Mouse (Mus musculus): Measurements from ENCODE around the gene Syt6. TPM values are rescaled to one million over a fixed set of nuclear protein-coding genes. Genes with fewer than 3 reads are reported as not detected.

The Syt6 gene
- 10 to 100 TPM; 19.0 to 20.3 TPM for total RNA-seq (2021)

DNA sequence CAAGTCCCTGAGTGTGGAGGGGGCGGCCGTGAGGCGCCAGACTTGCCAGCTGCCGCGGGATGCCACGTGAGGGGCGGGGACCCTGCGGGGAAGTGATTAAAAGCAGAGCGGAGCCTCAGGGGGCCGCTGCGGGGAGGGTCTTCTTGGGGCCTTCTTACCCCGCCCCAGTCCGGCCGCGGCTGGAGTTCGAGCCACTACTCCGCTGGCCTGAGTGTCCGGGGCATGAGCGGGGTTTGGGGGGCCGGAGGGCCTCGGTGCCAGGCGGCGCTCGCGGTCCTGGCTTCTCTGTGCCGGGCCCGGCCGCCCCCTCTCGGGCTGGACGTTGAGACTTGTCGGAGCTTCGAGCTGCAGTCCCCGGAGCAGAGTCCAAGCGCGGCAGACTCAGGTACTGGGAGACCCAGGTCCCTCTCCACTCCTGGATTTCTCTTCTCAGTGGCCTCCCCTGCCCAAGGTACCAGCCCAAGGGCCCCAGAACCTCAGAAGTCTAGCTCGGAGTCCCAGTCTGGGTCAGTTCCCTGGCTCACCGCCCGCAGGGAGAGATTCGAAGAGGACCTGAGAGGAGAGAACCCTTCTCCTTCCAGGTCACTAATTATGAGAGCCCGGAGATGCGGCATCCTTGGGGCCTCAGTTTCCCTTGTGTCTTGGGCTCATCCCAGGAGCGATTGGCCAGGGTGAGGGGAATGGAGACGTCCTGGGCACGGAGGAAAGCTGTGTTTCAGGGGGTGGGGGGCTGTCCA is at the start of gene Syt6:
Gene Syt6 (plus strand): TSS at position 76 of the 737 bp plus-strand sequence.
- intact Hi-C loops (cut with DNase I) = loop anchor here (5.0 kb wide), 1 partner anchor 157 kb away; no protein-coding TSS in a partner anchor
- DNase-seq (ENCODE audit: extremely low spot score in 1 of 2, low spot score in 2 of 2) = peak in 1 of 2 experiments; percentile 54

DNA sequence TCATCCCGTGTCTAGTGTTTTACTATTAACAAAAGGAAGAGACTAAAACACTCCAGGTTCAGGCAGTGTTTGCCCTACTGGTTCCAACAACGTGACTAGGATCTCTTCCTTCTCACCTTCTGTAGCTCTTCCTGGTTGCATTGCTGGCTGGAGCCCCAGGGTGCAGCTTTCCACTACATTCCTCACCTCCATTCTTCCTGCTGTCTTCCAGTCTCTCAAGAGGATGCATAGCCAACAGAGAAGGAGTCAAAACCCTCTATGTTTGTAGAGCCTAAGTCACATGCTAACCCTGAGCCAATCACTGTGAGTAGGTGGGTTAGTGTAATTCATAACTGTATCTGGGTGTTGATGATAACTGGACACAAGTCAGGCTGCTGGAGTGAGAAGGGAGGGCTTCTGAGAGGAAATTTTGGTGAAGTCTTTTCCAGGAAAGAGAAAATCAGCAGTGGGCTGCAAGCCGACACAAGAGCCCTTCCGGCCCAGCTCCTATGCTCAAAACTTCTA is 48.8 kb upstream of the Syt6 start:
- intact Hi-C loops (cut with DNase I) = no loop called here
- DNase-seq (ENCODE audit: extremely low spot score in 1 of 2, low spot score in 2 of 2) = no peak

DNA sequence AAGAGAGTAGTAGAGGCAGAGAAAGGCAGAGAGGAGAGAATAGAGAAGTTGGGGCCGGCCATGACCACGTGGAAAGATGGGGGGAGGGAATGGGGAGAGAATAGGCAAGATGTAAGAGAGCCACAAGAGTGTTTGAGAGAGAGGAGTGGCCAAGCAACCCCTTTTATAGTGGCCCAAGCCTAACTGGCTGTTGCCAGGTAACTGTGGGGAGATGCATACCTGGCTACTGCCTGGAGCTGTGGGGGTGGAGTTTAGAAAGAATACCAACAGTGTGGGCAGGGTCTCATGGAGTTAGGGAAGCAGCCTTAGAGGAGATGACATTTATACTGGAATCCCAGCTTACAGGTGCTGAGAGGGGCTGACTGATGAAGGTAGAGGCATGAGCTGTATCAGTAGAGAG is 48.2 kb upstream of the Syt6 start:
- intact Hi-C loops (cut with DNase I) = no loop called here

DNA sequence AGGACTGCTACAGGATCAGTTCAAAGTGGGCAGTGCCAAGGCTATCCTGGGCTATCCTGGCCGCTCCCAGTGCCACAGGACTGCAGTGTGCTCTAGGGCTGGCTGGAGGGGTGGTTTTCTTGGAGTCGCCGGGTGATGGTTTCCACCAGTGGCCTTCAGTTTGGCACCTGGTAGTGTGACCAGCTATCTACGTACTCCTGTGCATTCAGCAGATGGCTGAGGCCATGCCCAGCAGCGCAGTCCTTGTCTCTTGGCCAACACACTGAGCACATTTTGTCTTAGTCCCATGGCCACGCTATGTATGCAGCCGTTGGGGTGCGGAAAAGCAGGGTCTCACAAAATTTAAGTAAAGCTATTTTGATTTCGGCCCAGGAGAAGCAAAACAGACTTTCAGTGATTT is 41.0 kb upstream of the Syt6 start:
- no peak for DNase-seq (ENCODE audit: extremely low spot score in 1 of 2, low spot score in 2 of 2)
- intact Hi-C loops (cut with DNase I) = no loop called here

More for the DNA sequence above, 48.2 kb upstream of the Syt6 start:
- no peak for DNase-seq (ENCODE audit: extremely low spot score in 1 of 2, low spot score in 2 of 2)

DNA sequence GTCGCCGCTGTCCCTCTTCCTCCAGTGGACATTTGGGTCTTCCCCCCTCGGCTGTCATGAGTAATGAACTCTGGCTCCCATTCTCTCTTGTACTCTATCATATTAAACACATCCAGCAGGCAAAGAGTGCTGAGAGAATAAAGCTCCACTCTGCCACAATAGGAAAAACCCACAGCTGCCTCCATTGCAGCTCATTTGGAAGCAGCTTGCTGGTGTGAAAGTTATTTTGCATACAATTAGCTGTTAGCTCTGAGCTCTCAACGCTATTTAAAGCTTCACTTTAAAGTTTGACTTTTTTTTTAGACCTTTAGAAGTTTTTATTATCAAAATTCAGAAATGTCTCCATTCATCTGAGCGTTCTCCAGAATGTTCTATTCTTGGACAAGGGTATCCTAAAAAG is 39.8 kb upstream of the Syt6 start:
- no peak for DNase-seq (ENCODE audit: extremely low spot score in 1 of 2, low spot score in 2 of 2)

DNA sequence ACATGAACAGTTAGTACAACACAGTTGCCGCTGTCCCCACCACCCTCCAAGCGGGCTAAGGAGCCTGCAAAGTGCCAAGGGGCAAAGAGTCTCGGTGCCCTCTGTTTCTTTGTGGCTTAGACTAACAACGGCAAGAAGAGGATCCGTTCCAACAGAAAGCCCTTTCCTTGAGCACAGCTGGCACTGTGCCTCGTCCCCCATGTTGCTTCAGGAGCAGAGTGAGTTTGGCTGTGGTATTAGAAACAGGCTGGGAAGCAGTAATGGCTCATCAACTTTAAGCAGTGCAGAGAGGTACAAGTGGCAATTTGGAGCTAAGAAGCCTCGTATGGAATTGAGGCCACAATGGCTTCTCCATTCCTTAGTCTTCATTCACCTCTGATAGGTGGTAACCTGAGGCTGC is 35.9 kb upstream of the Syt6 start:
- intact Hi-C loops (cut with DNase I) = no loop called here
- peak in 1 of 2 experiments; percentile 46 for DNase-seq (ENCODE audit: extremely low spot score in 1 of 2, low spot score in 2 of 2)

More for the DNA sequence above, 39.8 kb upstream of the Syt6 start:
- intact Hi-C loops (cut with DNase I) = no loop called here

DNA sequence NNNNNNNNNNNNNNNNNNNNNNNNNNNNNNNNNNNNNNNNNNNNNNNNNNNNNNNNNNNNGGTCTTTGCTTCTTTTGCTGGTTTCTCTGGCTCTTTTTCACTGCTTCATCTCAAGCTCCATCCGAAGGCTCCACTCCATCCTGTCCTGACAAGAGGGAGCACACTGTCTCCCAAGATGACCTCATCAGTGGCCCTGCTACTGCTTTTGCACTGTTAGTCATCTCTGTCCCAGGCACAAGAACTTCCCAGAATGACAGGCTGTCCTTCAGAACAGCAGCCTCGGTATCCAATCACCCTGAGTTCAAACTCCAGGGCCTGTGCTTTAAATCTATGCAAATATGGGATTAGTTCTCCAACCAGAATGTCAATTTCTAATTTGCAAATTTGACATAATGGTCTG is 28.9 kb upstream of the Syt6 start:
- intact Hi-C loops (cut with DNase I) = no loop called here
- no peak for DNase-seq (ENCODE audit: extremely low spot score in 1 of 2, low spot score in 2 of 2)

DNA sequence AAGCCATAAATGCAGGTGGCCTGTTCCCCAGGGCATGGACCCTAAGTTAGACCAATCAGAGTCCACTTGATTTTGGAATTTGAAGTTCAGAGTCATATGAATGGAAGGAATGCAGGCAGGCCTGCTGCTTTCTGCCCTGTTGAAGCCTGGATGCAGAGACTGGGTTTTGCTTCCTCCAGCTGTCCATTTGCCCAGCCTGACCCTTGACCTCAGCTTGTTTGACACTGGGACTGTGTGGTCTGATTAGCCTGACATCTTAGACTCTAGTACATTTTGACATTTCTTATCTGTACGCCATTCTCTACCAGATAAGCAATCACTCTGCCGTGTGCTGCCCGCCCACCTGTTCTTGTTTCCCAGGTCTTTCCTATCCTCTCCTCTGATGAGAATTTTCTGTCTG is 28.4 kb upstream of the Syt6 start:
- no peak for DNase-seq (ENCODE audit: extremely low spot score in 1 of 2, low spot score in 2 of 2)
- intact Hi-C loops (cut with DNase I) = no loop called here

DNA sequence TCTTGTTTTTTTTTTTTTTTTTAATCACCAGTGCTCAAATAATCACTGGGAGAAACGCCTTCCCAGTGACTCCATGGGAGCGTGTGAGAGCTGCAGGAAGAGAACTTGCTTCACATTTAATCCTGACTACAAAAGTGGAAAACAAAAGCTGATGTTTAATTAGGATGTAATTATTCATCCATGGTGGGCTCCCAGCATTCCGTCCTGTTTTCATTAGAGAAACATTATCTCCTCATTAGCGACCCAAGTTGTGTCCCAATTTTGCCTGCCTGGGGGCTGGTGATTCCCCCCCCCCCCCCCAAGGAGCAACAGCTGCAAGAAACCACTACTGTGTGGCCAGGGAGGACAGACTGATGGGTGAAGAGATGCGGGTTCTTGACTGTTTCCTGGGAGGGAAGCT is 24.8 kb upstream of the Syt6 start:
- intact Hi-C loops (cut with DNase I) = no loop called here
- no peak for DNase-seq (ENCODE audit: extremely low spot score in 1 of 2, low spot score in 2 of 2)

DNA sequence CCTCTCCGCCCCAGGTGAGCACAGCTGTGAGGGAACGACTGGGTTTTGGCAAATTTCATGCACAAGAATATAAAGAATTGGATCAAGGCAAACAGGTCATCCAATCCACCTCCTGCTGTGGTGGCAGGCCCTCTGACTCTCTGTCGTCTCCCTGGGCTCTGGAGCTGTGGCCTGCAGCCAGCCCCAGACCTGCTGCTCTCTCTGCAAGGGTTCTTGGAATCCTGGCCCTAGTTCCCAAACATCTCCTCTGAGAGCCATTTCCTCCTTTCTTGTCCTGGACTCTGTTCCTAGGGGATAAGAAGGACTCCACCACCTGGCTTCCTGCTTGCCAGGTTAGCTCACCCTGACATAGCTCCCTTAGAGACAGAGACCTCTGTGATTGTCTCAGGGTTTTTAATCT is 7.8 kb upstream of the Syt6 start:
- intact Hi-C loops (cut with DNase I) = no loop called here
- no peak for DNase-seq (ENCODE audit: extremely low spot score in 1 of 2, low spot score in 2 of 2)

DNA sequence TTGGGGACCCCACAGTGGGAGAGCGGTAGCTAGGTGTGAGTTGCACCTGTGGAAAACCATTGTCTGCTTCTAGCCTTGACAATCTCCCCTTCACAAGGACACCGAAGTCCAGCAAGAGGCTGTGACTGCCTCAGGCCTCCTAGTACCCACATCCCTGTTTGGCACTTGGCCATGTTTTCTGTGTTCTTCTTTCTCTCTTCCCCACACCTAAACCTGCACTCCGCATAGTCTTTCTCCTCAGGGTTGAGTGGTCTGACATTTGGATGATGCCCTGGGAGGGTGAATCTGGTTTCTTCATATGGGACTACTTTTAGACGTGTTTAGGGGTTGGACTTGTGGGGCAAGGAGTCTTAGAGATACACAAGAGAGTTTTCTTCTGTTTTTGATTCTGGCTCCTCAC is 2.5 kb upstream of the Syt6 start:
- DNase-seq (ENCODE audit: extremely low spot score in 1 of 2, low spot score in 2 of 2) = no peak
- intact Hi-C loops (cut with DNase I) = no loop called here

DNA sequence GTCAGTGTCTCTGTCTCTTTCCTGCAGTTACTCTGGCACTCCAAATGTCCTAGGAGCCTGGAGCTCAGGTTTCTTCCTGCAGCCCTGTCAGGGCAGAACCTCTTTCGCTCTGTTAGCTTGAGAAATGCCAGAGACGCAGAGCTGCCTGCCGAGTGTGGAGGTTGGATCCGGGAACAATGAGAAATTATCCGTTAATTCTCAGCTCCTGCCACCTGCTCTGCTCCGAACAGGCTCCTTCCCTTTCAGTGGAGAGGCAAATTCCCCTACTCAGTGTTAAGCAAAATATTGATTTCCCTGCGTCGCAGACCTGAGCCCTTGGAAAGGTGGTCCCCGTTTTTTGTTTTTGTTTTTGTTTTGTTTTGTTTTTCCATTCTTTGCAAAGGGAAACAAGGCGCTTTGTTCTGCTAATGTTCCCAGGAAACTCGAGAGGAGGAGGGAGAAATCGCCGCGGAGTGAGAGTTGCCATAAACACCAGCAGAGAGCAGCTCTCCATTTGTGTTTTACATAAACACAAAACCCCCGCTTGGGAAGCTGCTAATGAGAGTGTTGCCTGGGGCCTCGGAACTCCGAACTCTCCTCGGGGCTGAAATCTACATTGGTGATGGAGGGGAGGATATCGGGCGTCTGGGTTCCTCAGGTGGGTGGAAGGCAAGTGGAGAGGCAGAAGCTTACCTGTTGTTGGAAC is 1.8 kb upstream of the Syt6 start:
- intact Hi-C loops (cut with DNase I) = no loop called here
- DNase-seq (ENCODE audit: extremely low spot score in 1 of 2, low spot score in 2 of 2) = no peak

DNA sequence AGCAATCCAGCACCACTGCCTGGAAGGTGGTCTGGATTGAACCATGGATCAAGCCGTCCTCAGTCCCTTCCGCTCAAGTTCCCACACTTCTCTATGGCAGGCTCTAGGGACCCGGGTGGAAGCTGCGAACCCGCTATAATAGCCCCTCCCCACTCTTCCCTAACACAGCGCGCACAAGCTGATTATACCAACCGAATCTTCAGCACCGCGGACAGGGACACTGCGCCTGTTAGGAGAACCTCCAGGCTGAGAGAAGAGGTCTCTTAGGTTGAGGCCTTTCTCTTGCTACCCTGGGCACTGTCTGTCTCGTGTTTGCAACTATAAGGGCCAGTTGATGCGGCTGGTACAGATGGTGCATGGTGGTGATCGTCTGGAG is 1.3 kb upstream of the Syt6 start:
- peak in 1 of 2 experiments; percentile 68 for DNase-seq (ENCODE audit: extremely low spot score in 1 of 2, low spot score in 2 of 2)
- intact Hi-C loops (cut with DNase I) = no loop called here

DNA sequence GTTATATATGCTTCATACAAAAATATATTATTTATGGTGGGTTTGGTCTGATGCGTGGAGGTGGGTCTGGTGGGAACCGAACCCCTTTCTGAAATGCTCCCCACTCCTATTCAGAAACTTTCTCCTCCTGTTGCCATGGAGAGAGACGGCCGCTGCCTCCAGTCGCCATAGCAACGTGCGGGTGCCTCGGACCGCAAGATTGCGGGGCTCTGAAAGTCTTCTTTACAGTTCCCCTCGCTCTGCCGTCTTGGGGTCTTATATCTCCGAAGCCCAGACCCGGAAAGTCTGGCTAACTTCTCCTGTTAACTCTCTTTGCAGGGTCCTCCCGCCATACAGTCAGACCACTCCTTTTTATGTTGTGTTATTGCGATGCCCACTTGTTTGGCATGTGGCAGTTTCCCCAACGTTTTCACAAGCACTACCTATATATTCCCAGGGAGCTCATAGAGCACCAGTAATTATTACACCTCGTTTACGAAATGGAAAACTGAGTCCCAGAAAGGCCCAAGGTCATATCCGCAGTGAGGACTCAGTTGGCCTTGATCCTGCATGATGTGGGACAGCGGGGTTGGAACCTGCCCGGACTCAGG is 370 bp upstream of the Syt6 start:
- intact Hi-C loops (cut with DNase I) = loop anchor here (5.0 kb wide), 1 partner anchor 158 kb away; no protein-coding TSS in a partner anchor
- peak; percentile 31 to 50 for DNase-seq (ENCODE audit: extremely low spot score in 1 of 2, low spot score in 2 of 2)

DNA sequence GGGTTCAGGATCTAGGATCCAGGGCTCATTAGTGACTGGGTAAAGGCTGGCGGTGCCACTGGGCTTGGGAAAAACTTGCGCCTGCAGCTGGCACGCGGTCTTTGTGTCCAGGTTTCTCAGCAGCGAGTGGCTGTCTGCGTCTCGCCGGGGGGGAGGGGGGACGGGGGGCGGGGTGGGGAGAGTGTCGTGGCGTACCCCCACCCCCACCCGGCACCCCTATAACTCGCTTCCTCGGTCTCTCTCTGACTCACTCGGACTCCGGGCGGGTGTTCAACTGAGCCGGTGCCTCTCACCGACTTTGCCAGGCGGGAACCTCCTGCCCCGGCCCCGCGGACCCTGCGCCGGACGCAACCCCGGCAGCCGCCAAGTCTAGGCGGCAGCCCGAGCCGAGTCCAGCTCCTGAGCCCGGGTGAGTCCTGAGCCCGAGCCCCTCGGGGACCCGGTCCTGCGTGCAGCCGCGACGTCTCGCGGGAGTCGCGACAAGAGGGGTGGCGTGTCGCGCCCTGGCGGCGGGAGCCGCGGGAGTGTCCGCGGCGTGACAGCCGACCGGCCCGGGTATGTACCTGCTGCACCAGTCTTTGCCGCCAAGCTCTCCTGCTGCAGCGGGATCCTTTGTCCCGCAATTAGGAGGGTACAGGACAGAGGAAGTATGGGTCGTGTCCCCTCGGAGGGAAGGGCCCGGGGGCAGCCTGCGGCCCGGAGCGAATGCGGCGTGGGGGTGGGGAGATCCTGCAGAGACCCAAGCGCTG is 1.0 kb downstream of the Syt6 start:
- DNase-seq (ENCODE audit: extremely low spot score in 1 of 2, low spot score in 2 of 2) = peak in 1 of 2 experiments; percentile 37
- intact Hi-C loops (cut with DNase I) = loop anchor here (5.0 kb wide), 1 partner anchor 156 kb away; no protein-coding TSS in a partner anchor

DNA sequence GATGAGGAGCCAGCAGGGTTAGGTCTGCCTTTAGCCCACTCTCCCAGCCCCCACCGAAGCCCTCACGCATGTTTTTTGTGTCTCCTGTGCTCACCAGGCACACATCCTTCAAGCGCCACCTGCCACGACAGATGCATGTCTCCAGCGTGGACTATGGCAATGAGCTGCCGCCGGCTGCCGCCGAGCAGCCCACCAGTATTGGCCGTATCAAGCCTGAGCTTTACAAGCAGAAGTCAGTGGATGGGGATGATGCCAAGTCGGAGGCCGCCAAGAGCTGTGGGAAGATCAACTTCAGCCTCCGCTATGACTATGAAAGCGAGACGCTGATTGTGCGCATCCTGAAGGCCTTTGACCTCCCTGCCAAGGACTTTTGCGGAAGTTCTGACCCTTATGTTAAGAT is 12.1 kb downstream of the Syt6 start:
- intact Hi-C loops (cut with DNase I) = no loop called here
- DNase-seq (ENCODE audit: extremely low spot score in 1 of 2, low spot score in 2 of 2) = no peak

DNA sequence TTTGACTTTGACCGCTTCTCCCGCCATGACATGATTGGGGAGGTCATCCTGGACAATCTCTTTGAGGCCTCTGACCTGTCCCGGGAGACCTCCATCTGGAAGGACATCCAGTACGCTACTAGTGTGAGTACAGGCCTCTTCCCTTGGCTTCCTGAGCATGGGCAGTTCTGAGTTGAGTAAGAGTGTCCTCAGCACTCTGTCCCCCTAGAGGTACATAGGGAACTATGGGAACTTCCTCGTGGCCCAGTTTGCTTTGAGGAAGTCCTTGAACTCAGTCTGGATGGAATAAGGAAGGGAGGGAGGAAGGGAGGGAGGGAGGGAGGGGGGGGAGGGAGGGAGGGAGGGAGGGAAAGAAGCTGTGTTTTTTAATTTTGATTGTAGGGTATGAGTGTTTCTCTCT is 12.6 kb downstream of the Syt6 start:
- no peak for DNase-seq (ENCODE audit: extremely low spot score in 1 of 2, low spot score in 2 of 2)
- intact Hi-C loops (cut with DNase I) = no loop called here

DNA sequence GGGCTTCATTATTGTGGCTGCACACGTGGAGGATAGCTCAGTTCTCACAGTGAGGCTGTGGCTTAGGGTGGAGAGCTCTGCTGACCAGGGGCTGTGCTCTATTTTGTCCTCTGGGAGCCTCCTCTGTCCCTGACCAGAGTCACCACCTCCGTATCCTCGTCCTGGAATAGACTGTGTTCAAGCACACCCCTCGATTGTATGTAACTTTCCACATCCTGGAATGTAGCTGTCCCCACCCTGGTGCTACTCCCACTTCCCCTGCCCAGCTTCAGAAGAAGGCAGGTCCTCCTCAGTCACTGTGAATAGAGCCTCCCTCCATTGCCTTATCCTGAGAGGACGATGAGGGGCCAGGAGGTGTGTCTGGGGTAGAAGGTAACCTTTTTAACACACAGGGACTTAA is 14.6 kb downstream of the Syt6 start:
- intact Hi-C loops (cut with DNase I) = no loop called here
- no peak for DNase-seq (ENCODE audit: extremely low spot score in 1 of 2, low spot score in 2 of 2)

DNA sequence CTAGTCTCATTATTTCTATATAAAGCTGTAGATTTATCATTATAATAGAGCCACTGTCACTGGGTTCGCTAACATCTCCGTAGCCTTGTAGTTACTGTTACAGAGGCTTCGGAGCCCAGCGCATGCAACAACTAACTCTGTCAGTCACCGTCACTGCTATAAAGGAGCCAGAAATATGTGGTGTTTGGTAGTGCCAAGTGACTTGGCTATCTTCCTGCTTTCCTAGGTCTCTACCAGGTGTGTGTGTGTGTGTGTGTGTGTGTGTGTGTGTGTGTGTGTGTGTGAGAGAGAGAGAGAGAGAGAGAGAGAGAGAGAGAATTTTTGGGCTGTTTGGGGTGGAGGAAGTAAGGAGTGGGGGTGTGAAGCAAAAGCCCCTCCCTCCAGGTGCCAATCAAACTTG is 17.6 kb downstream of the Syt6 start:
- no peak for DNase-seq (ENCODE audit: extremely low spot score in 1 of 2, low spot score in 2 of 2)
- intact Hi-C loops (cut with DNase I) = no loop called here

Data from left cerebral cortex, postnatal 10 days (tissue).